Mouse (Mus musculus): ENCODE measurements around the gene Mrtfb. TPM values are rescaled to one million over a fixed set of nuclear protein-coding genes. Genes with fewer than 3 reads are reported as not detected.
"Not testable (repeated sequence)": the region's sequence is repeated elsewhere in the genome, so short reads cannot be mapped to it uniquely, and the experiment has no call there.

Gene Mrtfb
- polyA plus RNA-seq, 1 experiment from 2014 or later: 4.5 TPM

DNA sequence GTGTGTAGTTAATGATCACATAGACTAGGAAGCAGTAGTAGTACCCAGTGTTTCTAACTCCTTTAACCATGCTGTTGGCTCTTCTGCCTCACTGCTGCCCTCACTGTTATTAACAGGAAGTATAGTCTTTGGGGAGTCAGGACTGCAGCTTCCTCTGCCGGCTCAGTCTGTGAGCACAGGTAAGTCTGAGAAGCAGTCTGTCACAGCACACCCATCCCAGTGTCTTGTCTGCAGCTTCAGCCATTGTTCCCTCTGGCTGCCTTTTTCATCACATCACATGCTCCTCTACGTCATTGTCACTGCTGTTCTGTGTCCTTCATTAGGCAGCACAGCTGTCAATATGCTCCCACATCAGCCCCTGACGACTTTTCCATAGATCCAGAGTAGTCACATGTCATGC lies 75.6 kb downstream of the Mrtfb start:
- peaks cover 6% of the 10 kb centered on the region for H3K4me1 ChIP-seq (ENCODE audit: control insufficient read depth, low read depth, low read length)
- no peak overlapping the region for H3K4me3 ChIP-seq (ENCODE audit: low read depth, low read length)
- no peaks in the 10 kb centered on the region for H3K36me3 ChIP-seq (ENCODE audit: control insufficient read depth, insufficient read depth)
- no peaks in the 10 kb centered on the region for H3K9me3 ChIP-seq (replicated peaks; ENCODE audit: control insufficient read depth, low read length)
- H3K27ac ChIP-seq (ENCODE audit: low read length): no peak overlapping the region
- ATAC-seq (ENCODE audit: low read depth): no peak
- 51% methylated on average over 3 of the region's 3 CpGs for WGBS (ENCODE audit: insufficient replicate concordance)
- no peak overlapping the region for H3K4me2 ChIP-seq (ENCODE audit: low read depth, low read length)
- no peaks in the 10 kb centered on the region for H3K27me3 ChIP-seq (ENCODE audit: control insufficient read depth, insufficient read depth, low read depth, low read length)
- H3K9ac ChIP-seq (ENCODE audit: low read depth, low read length): no peak overlapping the region

DNA sequence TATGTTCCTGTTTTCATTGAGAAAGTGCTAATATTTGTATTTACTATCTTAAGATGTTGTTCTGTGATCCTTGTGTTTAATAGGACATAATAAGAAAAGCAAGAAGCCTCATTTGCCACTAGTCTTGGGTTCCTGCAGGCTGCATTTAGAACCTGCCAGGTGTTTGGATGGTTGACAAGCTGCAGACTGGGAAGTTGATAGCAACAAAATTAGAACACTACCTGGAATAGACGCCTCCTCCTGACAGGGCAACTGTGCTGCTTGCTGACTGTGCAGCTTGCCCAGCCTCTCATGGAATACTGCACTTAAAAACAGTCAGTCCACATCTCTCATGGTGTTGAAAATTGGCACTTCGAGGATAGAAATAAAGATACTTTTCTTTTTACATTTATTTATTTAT lies 76.3 kb downstream of the Mrtfb start:
- Histone ChIP-seq H3K4me1 (ENCODE audit: control insufficient read depth, low read depth, low read length) (peaks cover 6% of the 10 kb centered on the region), H3K27ac (ENCODE audit: low read length) (no peak overlapping the region)
- 51% methylated on average over 2 of the region's 2 CpGs for WGBS (ENCODE audit: insufficient replicate concordance)

DNA sequence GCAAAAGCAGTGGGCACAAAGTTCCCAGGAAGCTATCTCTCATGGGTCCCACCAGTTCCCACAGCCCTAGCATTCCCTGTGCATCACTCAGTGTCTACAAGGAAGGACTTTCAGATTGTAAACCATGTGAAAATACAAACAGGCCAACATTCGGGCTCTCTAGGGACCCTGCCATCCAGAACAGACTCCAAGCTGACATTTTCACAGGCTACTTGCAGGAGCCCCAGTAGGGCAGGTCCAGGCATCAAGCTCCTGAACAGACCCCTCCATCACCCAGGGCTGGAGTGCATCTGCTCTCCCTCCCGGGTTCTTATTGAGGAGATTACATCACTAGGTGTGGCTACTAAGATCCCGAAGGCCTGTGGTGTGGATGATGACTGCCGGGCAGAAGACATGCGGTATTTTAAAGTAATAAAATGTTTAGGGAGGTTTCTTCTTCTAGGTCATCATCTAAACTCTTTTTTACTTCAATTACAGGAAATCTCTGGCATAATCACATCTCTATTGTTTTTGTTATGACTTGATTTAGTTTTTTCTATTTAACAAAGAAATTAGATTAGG lies 77.6 kb downstream of the Mrtfb start:
- no peaks in the 10 kb centered on the region for H3K36me3 ChIP-seq (ENCODE audit: control insufficient read depth, insufficient read depth)
- H3K4me2 ChIP-seq (ENCODE audit: low read depth, low read length): no peak overlapping the region
- H3K9ac ChIP-seq (ENCODE audit: low read depth, low read length): no peak overlapping the region
- H3K9me3 ChIP-seq (replicated peaks; ENCODE audit: control insufficient read depth, low read length): no peaks in the 10 kb centered on the region
- peaks cover 6% of the 10 kb centered on the region for H3K4me1 ChIP-seq (ENCODE audit: control insufficient read depth, low read depth, low read length)
- H3K27ac ChIP-seq (ENCODE audit: low read length): no peak overlapping the region
- WGBS (ENCODE audit: insufficient replicate concordance): 65% methylated on average over 5 of the region's 5 CpGs
- ATAC-seq (ENCODE audit: low read depth): no peak
- H3K27me3 ChIP-seq (ENCODE audit: control insufficient read depth, insufficient read depth, low read depth, low read length): no peaks in the 10 kb centered on the region
- H3K4me3 ChIP-seq (ENCODE audit: low read depth, low read length): no peak overlapping the region

More for the DNA sequence above, 76.3 kb downstream of the Mrtfb start:
- no peaks in the 10 kb centered on the region for H3K27me3 ChIP-seq (ENCODE audit: control insufficient read depth, insufficient read depth, low read depth, low read length)
- H3K4me3 ChIP-seq (ENCODE audit: low read depth, low read length): no peak overlapping the region
- H3K9me3 ChIP-seq (replicated peaks; ENCODE audit: control insufficient read depth, low read length): no peaks in the 10 kb centered on the region
- ATAC-seq (ENCODE audit: low read depth): no peak
- no peaks in the 10 kb centered on the region for H3K36me3 ChIP-seq (ENCODE audit: control insufficient read depth, insufficient read depth)
- H3K9ac ChIP-seq (ENCODE audit: low read depth, low read length): no peak overlapping the region
- H3K4me2 ChIP-seq (ENCODE audit: low read depth, low read length): no peak overlapping the region

- H3K9me3 ChIP-seq (replicated peaks; ENCODE audit: control insufficient read depth, low read length): no peaks in the 10 kb centered on the region
- no peaks in the 10 kb centered on the region for H3K36me3 ChIP-seq (ENCODE audit: control insufficient read depth, insufficient read depth)
- H3K9ac ChIP-seq (ENCODE audit: low read depth, low read length): no peak overlapping the region
- no peaks in the 10 kb centered on the region for H3K4me1 ChIP-seq (ENCODE audit: control insufficient read depth, low read depth, low read length)
- H3K27me3 ChIP-seq (ENCODE audit: control insufficient read depth, insufficient read depth, low read depth, low read length): no peaks in the 10 kb centered on the region
- WGBS (ENCODE audit: insufficient replicate concordance): 56% methylated on average over 5 of the region's 5 CpGs
- ATAC-seq (ENCODE audit: low read depth): no peak
- H3K4me2 ChIP-seq (ENCODE audit: low read depth, low read length): no peak overlapping the region
- H3K4me3 ChIP-seq (ENCODE audit: low read depth, low read length): no peak overlapping the region
- H3K27ac ChIP-seq (ENCODE audit: low read length): no peak overlapping the region
Observed at GRCm38 (mm10) chr16:13336503-13337230, 80.4 kb downstream of the Mrtfb start.

- Histone ChIP-seq H3K27ac (ENCODE audit: low read length) (no peak overlapping the region), H3K9ac (ENCODE audit: low read depth, low read length) (no peak overlapping the region), H3K4me2 (ENCODE audit: low read depth, low read length) (no peak overlapping the region), H3K9me3 (replicated peaks; ENCODE audit: control insufficient read depth, low read length) (no peaks in the 10 kb centered on the region), H3K27me3 (ENCODE audit: control insufficient read depth, insufficient read depth, low read depth, low read length) (no peaks in the 10 kb centered on the region), H3K36me3 (ENCODE audit: control insufficient read depth, insufficient read depth) (no peaks in the 10 kb centered on the region), H3K4me3 (ENCODE audit: low read depth, low read length) (no peak overlapping the region), H3K4me1 (ENCODE audit: control insufficient read depth, low read depth, low read length) (no peaks in the 10 kb centered on the region)
- ATAC-seq (ENCODE audit: low read depth): no peak
- 69% methylated on average over 4 of the region's 4 CpGs for WGBS (ENCODE audit: insufficient replicate concordance)
Observed at GRCm38 (mm10) chr16:13338094-13338493, 81.8 kb downstream of the Mrtfb start.

- Histone ChIP-seq H3K27me3 (ENCODE audit: control insufficient read depth, insufficient read depth, low read depth, low read length) (no peaks in the 10 kb centered on the region), H3K4me2 (ENCODE audit: low read depth, low read length) (no peak overlapping the region), H3K9me3 (replicated peaks; ENCODE audit: control insufficient read depth, low read length) (no peaks in the 10 kb centered on the region), H3K4me3 (ENCODE audit: low read depth, low read length) (no peak overlapping the region), H3K4me1 (ENCODE audit: control insufficient read depth, low read depth, low read length) (no peaks in the 10 kb centered on the region), H3K27ac (ENCODE audit: low read length) (no peak overlapping the region), H3K9ac (ENCODE audit: low read depth, low read length) (no peak overlapping the region), H3K36me3 (ENCODE audit: control insufficient read depth, insufficient read depth) (no peaks in the 10 kb centered on the region)
- WGBS (ENCODE audit: insufficient replicate concordance): 60% methylated on average over 6 of the region's 6 CpGs
- ATAC-seq (ENCODE audit: low read depth): no peak
Observed at GRCm38 (mm10) chr16:13339433-13339832, 83.2 kb downstream of the Mrtfb start.

DNA sequence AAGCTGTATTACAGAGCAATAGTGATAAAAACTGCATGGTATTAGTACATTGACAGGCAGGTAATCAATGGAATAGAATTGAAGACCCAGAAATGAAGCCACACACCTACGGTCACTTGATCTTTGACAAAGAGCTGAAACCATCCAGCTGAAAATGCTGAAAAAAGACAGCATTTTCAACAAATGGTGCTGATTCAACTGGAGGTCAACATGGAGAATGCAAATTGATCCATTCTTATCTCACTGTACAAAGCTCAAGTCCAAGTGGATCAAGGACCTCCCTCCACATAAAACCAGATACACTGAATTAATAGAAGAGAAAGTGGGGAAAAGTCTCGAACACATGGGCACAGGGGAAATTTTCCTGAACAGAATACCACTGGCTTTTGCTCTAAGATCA lies 89.5 kb downstream of the Mrtfb start:
- ATAC-seq (ENCODE audit: low read depth); H3K4me3 ChIP-seq (ENCODE audit: low read depth, low read length); H3K9me3 ChIP-seq (replicated peaks; ENCODE audit: control insufficient read depth, low read length); H3K9ac ChIP-seq (ENCODE audit: low read depth, low read length); H3K27ac ChIP-seq (ENCODE audit: low read length); H3K27me3 ChIP-seq (ENCODE audit: control insufficient read depth, insufficient read depth, low read depth, low read length); H3K4me1 ChIP-seq (ENCODE audit: control insufficient read depth, low read depth, low read length); H3K36me3 ChIP-seq (ENCODE audit: control insufficient read depth, insufficient read depth); H3K4me2 ChIP-seq (ENCODE audit: low read depth, low read length): not testable (repeated sequence)
- 62% methylated on average over 2 of the region's 2 CpGs for WGBS (ENCODE audit: insufficient replicate concordance)

DNA sequence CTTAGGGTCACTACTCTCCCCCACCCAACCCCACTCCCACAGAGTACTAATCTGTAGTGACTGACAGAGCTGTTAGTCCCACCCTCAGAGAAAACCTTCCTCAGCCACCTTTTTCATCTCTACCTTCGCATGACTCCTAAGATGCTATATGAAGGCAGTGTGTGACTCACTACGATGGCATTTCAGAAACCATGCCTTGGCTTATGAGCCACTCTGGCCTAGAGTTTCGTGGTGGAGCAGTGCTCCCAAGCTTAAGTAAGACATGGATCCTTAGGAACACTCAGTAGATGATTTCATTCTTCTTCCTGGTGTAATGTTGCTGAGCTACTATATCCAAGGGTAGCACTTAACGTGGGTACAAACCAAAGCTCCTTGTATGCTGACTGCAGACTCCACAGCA lies 94.4 kb downstream of the Mrtfb start:
- H3K9ac ChIP-seq (ENCODE audit: low read depth, low read length): no peak overlapping the region
- no peak overlapping the region for H3K27ac ChIP-seq (ENCODE audit: low read length)
- no peak overlapping the region for H3K4me2 ChIP-seq (ENCODE audit: low read depth, low read length)
- H3K4me1 ChIP-seq (ENCODE audit: control insufficient read depth, low read depth, low read length): no peaks in the 10 kb centered on the region
- no peak for ATAC-seq (ENCODE audit: low read depth)
- H3K27me3 ChIP-seq (ENCODE audit: control insufficient read depth, insufficient read depth, low read depth, low read length): no peaks in the 10 kb centered on the region
- WGBS (ENCODE audit: insufficient replicate concordance): 69% methylated on average over 4 of the region's 4 CpGs
- H3K9me3 ChIP-seq (replicated peaks; ENCODE audit: control insufficient read depth, low read length): no peaks in the 10 kb centered on the region
- no peak overlapping the region for H3K4me3 ChIP-seq (ENCODE audit: low read depth, low read length)
- no peaks in the 10 kb centered on the region for H3K36me3 ChIP-seq (ENCODE audit: control insufficient read depth, insufficient read depth)

DNA sequence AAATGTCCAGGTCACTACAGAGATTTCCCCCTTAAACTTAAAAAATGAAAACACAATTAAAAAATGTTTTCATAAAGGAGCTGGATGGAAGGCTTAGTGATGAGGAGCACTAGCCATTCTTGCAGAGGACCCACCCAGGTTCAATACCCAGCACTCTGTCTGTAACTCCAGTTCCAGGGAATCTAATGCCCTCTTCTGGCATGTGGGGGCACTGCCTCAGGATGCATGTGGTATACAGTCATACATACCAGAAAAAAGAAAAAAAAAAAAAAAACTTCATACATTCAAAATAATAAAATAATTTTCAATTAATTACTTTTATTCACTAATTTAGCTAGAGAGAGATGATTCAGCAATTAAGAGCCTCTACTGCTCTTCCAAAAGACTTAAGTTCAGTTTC lies 95.0 kb downstream of the Mrtfb start:
- ATAC-seq (ENCODE audit: low read depth): no peak
- Histone ChIP-seq H3K36me3 (ENCODE audit: control insufficient read depth, insufficient read depth) (no peaks in the 10 kb centered on the region), H3K9ac (ENCODE audit: low read depth, low read length) (no peak overlapping the region), H3K4me1 (ENCODE audit: control insufficient read depth, low read depth, low read length) (no peaks in the 10 kb centered on the region), H3K27me3 (ENCODE audit: control insufficient read depth, insufficient read depth, low read depth, low read length) (no peaks in the 10 kb centered on the region), H3K4me3 (ENCODE audit: low read depth, low read length) (no peak overlapping the region), H3K9me3 (replicated peaks; ENCODE audit: control insufficient read depth, low read length) (no peaks in the 10 kb centered on the region), H3K27ac (ENCODE audit: low read length) (no peak overlapping the region), H3K4me2 (ENCODE audit: low read depth, low read length) (no peak overlapping the region)
